Mouse (Mus musculus) midbrain, embryonic 11.5 days (tissue): ENCODE measurements at regions not wholly inside any gene's neighbourhood (a gene's known extent, or its start where the extent isn't known, plus 50 kb on each side); places are given as distances from the start of the nearest gene placed in this dataset.

Source experiments
- ATAC-seq: fragments of 200-750 bp; cut with Nextera tagmentation; 2 replicates; pipeline ENCODE4 v1.8.0; 2017; ENCODE audit warnings: moderate TSS enrichment, moderate library complexity; ENCODE audit not compliant: low FRiP score
- DNase-seq: peaks from one replicate; pipeline ENCODE4 v3.0.0; 2015; ENCODE audit warnings: low spot score; ENCODE audit errors: missing footprints
- H3K27ac ChIP-seq: fragments of 300-500 bp; sonication (generic); 2 replicates; pipeline ENCODE4 v1.5.1; 2014; ENCODE audit warnings: low read depth, low read length
- H3K27me3 ChIP-seq: fragments of 300-500 bp; sonication (generic); 2 replicates; pipeline ENCODE4 v1.6.1; 2014; ENCODE audit warnings: mild to moderate bottlenecking, low read length, moderate library complexity, mixed read lengths; ENCODE audit not compliant: control insufficient read depth, insufficient read depth
- H3K36me3 ChIP-seq: fragments of 300-500 bp; sonication (generic); 2 replicates; pipeline ENCODE4 v1.6.1; 2014; ENCODE audit warnings: mild to moderate bottlenecking, low read length, moderate library complexity, mixed read lengths; ENCODE audit not compliant: control insufficient read depth, insufficient read depth
- H3K4me1 ChIP-seq: fragments of 300-500 bp; sonication (generic); 2 replicates; pipeline ENCODE4 v1.6.1; 2014; ENCODE audit warnings: low read length; ENCODE audit not compliant: control insufficient read depth, insufficient read depth
- H3K4me2 ChIP-seq: fragments of 300-500 bp; sonication (generic); 2 replicates; pipeline ENCODE4 v1.6.1; 2014; ENCODE audit warnings: mild to moderate bottlenecking, moderate library complexity
- H3K4me3 ChIP-seq: fragments of 300-500 bp; sonication (generic); 2 replicates; pipeline ENCODE4 v1.5.1; 2014; ENCODE audit warnings: low read depth, low read length
- H3K9ac ChIP-seq: fragments of 300-500 bp; sonication (generic); 2 replicates; pipeline ENCODE4 v1.6.1; 2014; ENCODE audit warnings: low read length
- H3K9me3 ChIP-seq: fragments of 300-500 bp; sonication (generic); 2 replicates; pipeline ENCODE4 v1.6.1; 2016; ENCODE audit warnings: low read length; ENCODE audit not compliant: control insufficient read depth
- WGBS: fragments of 180-500 bp; shearing (Covaris S2); extraction: QIAGEN DNeasy Blood & Tissue Kit; methylation state at CpG from one replicate; pipeline ENCODE4 v1.1.7; 2014; 5-methylcytosine and 5-hydroxymethylcytosine counted together

DNA sequence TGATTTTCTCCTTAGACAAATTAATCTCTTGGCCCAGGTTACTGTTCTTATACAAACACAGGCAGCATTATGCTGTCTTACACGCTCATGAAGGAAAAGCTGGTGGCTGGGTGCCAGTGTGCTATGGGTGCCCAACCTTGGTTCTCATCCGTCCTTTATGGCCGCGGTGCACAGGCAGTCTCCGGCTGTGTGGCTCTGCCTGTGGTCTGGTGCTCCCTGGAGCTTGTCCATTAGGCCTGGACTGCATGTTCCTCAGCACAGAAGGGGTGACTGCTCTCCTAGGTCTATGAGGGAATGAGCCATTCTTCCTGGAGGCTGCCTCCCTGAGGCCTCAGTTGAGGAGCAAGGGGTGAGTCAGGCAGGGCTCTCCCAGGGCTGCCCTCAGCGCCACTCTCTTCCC, 111.7 kb upstream of the Klf14 start:
- H3K36me3 ChIP-seq: no peaks in the 10 kb centered on the region
- no peak overlapping the region for H3K9ac ChIP-seq
- peaks cover 4% of the 10 kb centered on the region for H3K4me1 ChIP-seq
- no peak overlapping the region for H3K27ac ChIP-seq
- no peak for DNase-seq
- 95% methylated on average over 6 of the region's 6 CpGs for WGBS
- ATAC-seq: no peak
- H3K4me3 ChIP-seq: no peak overlapping the region
- H3K27me3 ChIP-seq: no peaks in the 10 kb centered on the region; the same call in 1 of the 2 replicates
- no peak overlapping the region for H3K4me2 ChIP-seq
- H3K9me3 ChIP-seq: no peaks in the 10 kb centered on the region

DNA sequence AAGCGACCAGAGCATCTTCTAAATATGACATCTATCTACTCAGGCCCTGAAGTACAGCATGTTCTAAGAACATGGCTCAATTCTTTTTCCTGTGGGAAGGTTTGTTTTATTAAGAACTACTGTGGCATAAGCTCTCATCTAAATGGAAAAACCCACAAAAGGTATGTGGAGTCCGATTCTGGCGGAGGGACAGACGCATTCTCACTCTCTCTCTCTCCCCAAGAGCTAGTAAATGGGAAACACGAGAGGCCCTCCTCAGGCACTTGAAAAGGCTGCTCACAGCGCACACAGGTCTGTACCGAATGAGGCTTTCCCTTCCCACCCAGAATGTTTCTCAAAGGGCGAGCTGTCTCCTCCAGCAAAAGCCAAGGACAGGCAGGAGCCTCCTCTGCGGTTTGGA, 112.1 kb upstream of the Klf14 start:
- H3K27ac ChIP-seq: no peak overlapping the region

GRCm38 (mm10) chr6:31072072-31072471, 113.2 kb upstream of the Klf14 start:
- Histone ChIP-seq H3K9ac (no peak overlapping the region), H3K27me3 (no peaks in the 10 kb centered on the region; the same call in 1 of the 2 replicates), H3K9me3 (no peaks in the 10 kb centered on the region), H3K27ac (no peak overlapping the region), H3K4me1 (peaks cover 5% of the 10 kb centered on the region), H3K4me2 (no peak overlapping the region), H3K4me3 (no peak overlapping the region), H3K36me3 (no peaks in the 10 kb centered on the region)
- DNase-seq: no peak
- WGBS: 92% methylated on average over 7 of the region's 7 CpGs
- no peak for ATAC-seq

More for the DNA sequence above, 112.1 kb upstream of the Klf14 start:
- WGBS: 81% methylated on average over 9 of the region's 9 CpGs
- H3K4me1 ChIP-seq: peaks cover 5% of the 10 kb centered on the region
- H3K9ac ChIP-seq: no peak overlapping the region
- no peak overlapping the region for H3K4me2 ChIP-seq
- H3K36me3 ChIP-seq: no peaks in the 10 kb centered on the region
- no peak for ATAC-seq
- no peak overlapping the region for H3K4me3 ChIP-seq
- H3K27me3 ChIP-seq: no peaks in the 10 kb centered on the region; the same call in 1 of the 2 replicates
- no peaks in the 10 kb centered on the region for H3K9me3 ChIP-seq
- DNase-seq: no peak

- Histone ChIP-seq H3K27me3 (no peaks in the 10 kb centered on the region; the same call in 1 of the 2 replicates), H3K9me3 (no peaks in the 10 kb centered on the region), H3K9ac (no peak overlapping the region), H3K4me2 (no peak overlapping the region), H3K4me3 (no peak overlapping the region), H3K36me3 (no peaks in the 10 kb centered on the region), H3K27ac (no peak overlapping the region), H3K4me1 (peaks cover 5% of the 10 kb centered on the region)
- DNase-seq (no peak), ATAC-seq (no peak)
- 57% methylated on average over 5 of the region's 5 CpGs for WGBS
These were observed 113.7 kb upstream of the Klf14 start for GRCm38 (mm10) chr6:31072559-31072958.

DNA sequence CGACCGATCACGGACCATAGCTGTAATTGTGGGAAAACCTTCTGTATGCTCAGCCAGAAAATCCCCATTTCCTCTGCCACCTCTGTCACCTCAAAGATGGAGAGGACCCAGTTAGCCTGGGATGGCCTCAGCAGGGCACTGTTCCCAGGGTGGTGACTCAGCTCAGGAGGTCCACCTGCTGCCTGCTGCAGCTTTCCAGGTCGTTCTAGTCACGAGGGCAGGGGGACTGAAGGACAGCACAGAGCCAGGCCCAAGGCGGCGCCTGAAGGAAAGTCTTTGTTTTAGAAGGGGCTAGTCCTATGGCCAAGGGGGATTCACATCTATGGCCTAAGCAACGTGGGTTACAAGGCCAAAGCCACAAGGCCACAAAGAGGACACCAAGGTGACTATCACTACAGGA, 114.5 kb upstream of the Klf14 start:
- no peak overlapping the region for H3K27ac ChIP-seq
- H3K4me3 ChIP-seq: no peak overlapping the region
- 89% methylated on average over 8 of the region's 8 CpGs for WGBS
- H3K4me1 ChIP-seq: peaks cover 5% of the 10 kb centered on the region
- no peak overlapping the region for H3K4me2 ChIP-seq
- H3K36me3 ChIP-seq: no peaks in the 10 kb centered on the region
- H3K27me3 ChIP-seq: no peaks in the 10 kb centered on the region; the same call in 1 of the 2 replicates
- H3K9me3 ChIP-seq: no peaks in the 10 kb centered on the region
- no peak overlapping the region for H3K9ac ChIP-seq
- DNase-seq: no peak
- no peak for ATAC-seq

- H3K36me3 ChIP-seq: no peaks in the 10 kb centered on the region
- DNase-seq: no peak
- H3K27me3 ChIP-seq: no peaks in the 10 kb centered on the region; the same call in 1 of the 2 replicates
- no peaks in the 10 kb centered on the region for H3K9me3 ChIP-seq
- H3K4me3 ChIP-seq: no peak overlapping the region
- H3K27ac ChIP-seq: no peak overlapping the region
- H3K9ac ChIP-seq: no peak overlapping the region
- peaks cover 5% of the 10 kb centered on the region for H3K4me1 ChIP-seq
- H3K4me2 ChIP-seq: no peak overlapping the region
- 71% methylated on average over 9 of the region's 9 CpGs for WGBS
- no peak for ATAC-seq
These were observed 115.5 kb upstream of the Klf14 start for GRCm38 (mm10) chr6:31074394-31074793.

- Histone ChIP-seq H3K4me3 (no peak overlapping the region), H3K27ac (no peak overlapping the region), H3K27me3 (no peaks in the 10 kb centered on the region; the same call in 1 of the 2 replicates), H3K4me1 (peaks cover 5% of the 10 kb centered on the region), H3K36me3 (no peaks in the 10 kb centered on the region), H3K9ac (no peak overlapping the region), H3K9me3 (no peaks in the 10 kb centered on the region), H3K4me2 (no peak overlapping the region)
- DNase-seq: no peak
- ATAC-seq: no peak
- 32% methylated on average over 2 of the region's 2 CpGs for WGBS
These were observed 116.3 kb upstream of the Klf14 start for GRCm38 (mm10) chr6:31075209-31075571.

- no peak overlapping the region for H3K4me2 ChIP-seq
- H3K4me1 ChIP-seq: peaks cover 5% of the 10 kb centered on the region
- no peaks in the 10 kb centered on the region; the same call in 1 of the 2 replicates for H3K27me3 ChIP-seq
- DNase-seq: peak; percentile 96
- no peaks in the 10 kb centered on the region for H3K9me3 ChIP-seq
- H3K27ac ChIP-seq: no peak overlapping the region
- H3K9ac ChIP-seq: no peak overlapping the region
- WGBS: 21% methylated on average over 13 of the region's 13 CpGs
- no peaks in the 10 kb centered on the region for H3K36me3 ChIP-seq
- ATAC-seq: peak; percentile 85
- no peak overlapping the region for H3K4me3 ChIP-seq
These were observed 116.9 kb upstream of the Klf14 start for GRCm38 (mm10) chr6:31075572-31076477.

DNA sequence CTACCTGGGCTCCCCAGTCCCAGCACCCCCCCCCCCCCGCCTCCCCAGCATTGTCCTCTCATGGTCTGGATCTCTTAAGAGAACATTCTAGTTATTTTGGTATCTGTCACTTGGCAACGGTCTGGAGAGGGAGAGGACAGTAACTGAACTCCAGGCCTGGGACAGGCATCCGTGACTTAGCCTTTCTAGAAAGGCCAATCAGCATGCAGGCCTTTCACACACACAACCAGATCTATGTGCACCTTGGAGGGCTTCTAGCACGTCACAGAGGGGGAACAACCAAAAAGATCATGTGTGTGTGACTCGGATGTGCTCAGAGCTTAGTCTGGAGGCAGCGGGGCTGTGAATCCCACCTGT, 117.6 kb upstream of the Klf14 start:
- Histone ChIP-seq H3K36me3 (no peaks in the 10 kb centered on the region), H3K27me3 (no peaks in the 10 kb centered on the region), H3K4me3 (no peak overlapping the region), H3K9me3 (no peaks in the 10 kb centered on the region), H3K27ac (no peak overlapping the region), H3K9ac (no peak overlapping the region), H3K4me1 (peaks cover 5% of the 10 kb centered on the region), H3K4me2 (no peak overlapping the region)
- 68% methylated on average over 6 of the region's 6 CpGs for WGBS
- ATAC-seq (no peak), DNase-seq (no peak)
